Mouse (Mus musculus): ENCODE data around the gene Slc39a11. TPM values are rescaled to one million over a fixed set of nuclear protein-coding genes. Genes with fewer than 3 reads are reported as not detected.

The Slc39a11 gene
- polyA plus RNA-seq, 1 experiment from 2014 or later, result 16.8 TPM

GRCm38 (mm10) chr11:113196234-113197007 is 453.5 kb downstream of the Slc39a11 start:
- Histone ChIP-seq H3K27me3 (replicated peaks) (peaks cover 28% of the 10 kb centered on the region), H3K4me1 (peaks cover 12% of the 10 kb centered on the region), H3K27ac (replicated peaks) (no peak overlapping the region), H3K9ac (no peak overlapping the region), H3K36me3 (no peaks in the 10 kb centered on the region), H3K4me2 (no peak overlapping the region), H3K4me3 (no peak overlapping the region), H3K9me3 (no peaks in the 10 kb centered on the region)
- ATAC-seq (ENCODE audit: extremely low read depth, insufficient number of reproducible peaks, low FRiP score, low TSS enrichment), result no peak
- WGBS, result 79% methylated on average over 19 of the region's 19 CpGs

Other genes starting within 250 kb of the Slc39a11 start
- 0.39 and 0.45 TPM in 2 replicates for gene Sstr2, start 30.7 kb downstream of the Slc39a11 start, polyA plus RNA-seq (2015; fragmentation: Nextera tagmentation; extraction: Ambion mirVana)
- gene Cog1, start 910 bp downstream of the Slc39a11 start, polyA plus RNA-seq (2015; fragmentation: Nextera tagmentation; extraction: Ambion mirVana), result 15.5 and 16.6 TPM in 2 replicates
- 43.9 and 46.5 TPM in 2 replicates for gene Fam104a, start 34.1 kb upstream of the Slc39a11 start, polyA plus RNA-seq (2015; fragmentation: Nextera tagmentation; extraction: Ambion mirVana)
- gene D11Wsu47e, start 34.3 kb upstream of the Slc39a11 start, polyA plus RNA-seq (2015; fragmentation: Nextera tagmentation; extraction: Ambion mirVana), result 15.1 and 16.0 TPM in 2 replicates
- 0.24 TPM in 1 of 2 replicates, not detected in the other for gene Cpsf4l, start 59.9 kb upstream of the Slc39a11 start, polyA plus RNA-seq (2015; fragmentation: Nextera tagmentation; extraction: Ambion mirVana)
- gene Cdc42ep4, start 101.8 kb upstream of the Slc39a11 start, polyA plus RNA-seq (2015; fragmentation: Nextera tagmentation; extraction: Ambion mirVana), result 24.0 and 26.1 TPM in 2 replicates